Mouse (Mus musculus) 416B (cell line): ENCODE measurements around the gene Nrxn3.

Experiments
- DNase-seq: peaks from one replicate; pipeline ENCODE4 v3.0.0; 2011; ENCODE audit warnings: low read depth

Gene Nrxn3

GRCm38 (mm10) chr12:88816865-88817264 lies 94.2 kb downstream of the Nrxn3 start:
- DNase-seq, result no peak

GRCm38 (mm10) chr12:88818622-88819334 lies 96.1 kb downstream of the Nrxn3 start:
- no peak for DNase-seq

- DNase-seq, result no peak
These were observed 96.6 kb downstream of the Nrxn3 start for GRCm38 (mm10) chr12:88819335-88819709.

- DNase-seq, result no peak
These were observed 97.5 kb downstream of the Nrxn3 start for GRCm38 (mm10) chr12:88820131-88820530.

GRCm38 (mm10) chr12:88830851-88831250 lies 108.2 kb downstream of the Nrxn3 start:
- no peak for DNase-seq

- DNase-seq, result no peak
These were observed 113.1 kb downstream of the Nrxn3 start for GRCm38 (mm10) chr12:88835821-88836220.

GRCm38 (mm10) chr12:88839724-88840123 lies 117.0 kb downstream of the Nrxn3 start:
- no peak for DNase-seq

- DNase-seq, result no peak
These were observed 118.7 kb downstream of the Nrxn3 start for GRCm38 (mm10) chr12:88841350-88841749.

GRCm38 (mm10) chr12:88850400-88851179 lies 127.9 kb downstream of the Nrxn3 start:
- DNase-seq, result no peak

GRCm38 (mm10) chr12:88854039-88854438 lies 131.4 kb downstream of the Nrxn3 start:
- DNase-seq, result no peak

GRCm38 (mm10) chr12:88857701-88858100 lies 135.0 kb downstream of the Nrxn3 start:
- DNase-seq, result no peak

GRCm38 (mm10) chr12:88859456-88860345 lies 137.0 kb downstream of the Nrxn3 start:
- DNase-seq, result no peak

- DNase-seq, result no peak
These were observed 137.7 kb downstream of the Nrxn3 start for GRCm38 (mm10) chr12:88860397-88860796.

GRCm38 (mm10) chr12:88863069-88863468 lies 140.4 kb downstream of the Nrxn3 start:
- no peak for DNase-seq

- DNase-seq, result no peak
These were observed 145.6 kb downstream of the Nrxn3 start for GRCm38 (mm10) chr12:88868288-88868687.

- no peak for DNase-seq
These were observed 174.7 kb downstream of the Nrxn3 start for GRCm38 (mm10) chr12:88897331-88897730.

- DNase-seq, result no peak
These were observed 177.5 kb downstream of the Nrxn3 start for GRCm38 (mm10) chr12:88900014-88900727.

GRCm38 (mm10) chr12:88900728-88901080 lies 178.0 kb downstream of the Nrxn3 start:
- DNase-seq, result no peak

- DNase-seq, result no peak
These were observed 188.1 kb downstream of the Nrxn3 start for GRCm38 (mm10) chr12:88910761-88911160.

GRCm38 (mm10) chr12:88916752-88917151 lies 194.1 kb downstream of the Nrxn3 start:
- DNase-seq, result no peak

- no peak for DNase-seq
These were observed 202.2 kb downstream of the Nrxn3 start for GRCm38 (mm10) chr12:88924896-88925295.

- no peak for DNase-seq
These were observed 203.6 kb downstream of the Nrxn3 start for GRCm38 (mm10) chr12:88926306-88926705.
